Comparison of ENCODE assay signal across 18 mouse cellular contexts in the genomic region with DNA sequence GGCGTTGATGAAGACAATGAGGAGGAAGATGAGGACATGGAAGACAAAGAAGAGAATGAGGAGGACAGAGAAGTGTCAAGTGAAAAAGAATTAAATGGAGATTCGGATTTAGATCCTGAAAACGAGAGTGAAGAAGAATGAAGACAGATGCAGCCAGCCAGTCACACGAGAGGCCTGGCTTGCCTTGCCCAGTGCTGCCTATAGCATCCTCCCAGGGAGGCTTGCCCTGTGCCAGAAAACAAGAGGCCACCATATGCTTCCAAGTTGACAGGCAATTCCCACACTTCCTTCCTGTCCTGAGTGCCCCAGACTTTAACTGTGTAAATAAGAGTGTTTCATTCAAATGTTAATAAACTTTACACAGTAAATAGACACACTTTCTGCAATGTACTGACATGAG. TPM values are rescaled to one million over a fixed set of nuclear protein-coding genes. Genes with fewer than 3 reads are reported as not detected.
"Had no signal": no experiment of that assay in that cellular context is flagged by ENCODE, and none has a peak within 500 bp of the region (broad histone marks: within the 10 kb centered on the region; RNA-seq: fewer than 3 reads in every experiment).

No protein-coding gene starts in this region.

- H3K27ac ChIP-seq: layer of hippocampus, adult 2 months; left cerebral cortex, adult 2 months; limb, embryonic 15.5 days; liver, embryonic 12.5 days; lung, embryonic 15.5 days; macrophage; midbrain, embryonic 15.5 days; neural tube, embryonic 13.5 days; stomach, postnatal 0 days had no signal

- H3K4me3 ChIP-seq: layer of hippocampus, adult 2 months; left cerebral cortex, adult 2 months; limb, embryonic 15.5 days; liver, embryonic 12.5 days; lung, embryonic 15.5 days; megakaryocyte, embryonic 14.5 days; midbrain, embryonic 15.5 days; neural tube, embryonic 13.5 days had no signal

- H3K4me2 ChIP-seq: limb, embryonic 15.5 days; liver, embryonic 12.5 days; lung, embryonic 15.5 days; midbrain, embryonic 11.5 days; midbrain, embryonic 15.5 days; neural tube, embryonic 13.5 days had no signal

- H3K4me1 ChIP-seq: midbrain, embryonic 15.5 days had no signal

- ATAC-seq: liver, embryonic 12.5 days; midbrain, embryonic 15.5 days had no signal

- H3K9ac ChIP-seq: limb, embryonic 15.5 days; liver, embryonic 12.5 days; lung, embryonic 15.5 days; midbrain, embryonic 15.5 days; neural tube, embryonic 13.5 days had no signal

- H3K27me3 ChIP-seq: limb, embryonic 15.5 days; liver, embryonic 12.5 days; lung, embryonic 15.5 days; megakaryocyte, embryonic 14.5 days; midbrain, embryonic 15.5 days; neural tube, embryonic 13.5 days had no signal

- DNase-seq: kidney, postnatal 10 days; kidney, postnatal 4 days; lung, postnatal 14 days; retina, postnatal 1 day; thymus, postnatal 4 days had no signal

- H3K9me3 ChIP-seq: limb, embryonic 15.5 days; liver, embryonic 12.5 days; lung, embryonic 15.5 days; megakaryocyte, embryonic 14.5 days; midbrain, embryonic 15.5 days; neural tube, embryonic 13.5 days had no signal

RNA-seq across cellular contexts. Expression of gene Togaram2, which starts 15.5 kb away (rescaled TPM):
- polyA plus RNA-seq: limb, embryonic 11.5 days; liver, embryonic 16.5 days; macrophage; midbrain, embryonic 11.5 days had no signal
